Mouse (Mus musculus): ENCODE results near the gene Slc41a3.

The Slc41a3 gene

GRCm38 (mm10) chr6:90683831-90684532, 79.5 kb downstream of the Slc41a3 start:
- DNase-seq = peak; percentile 48 to 50

- no peak for DNase-seq
These were observed 82.3 kb downstream of the Slc41a3 start for GRCm38 (mm10) chr6:90686812-90687211.

- no peak for DNase-seq
These were observed 83.5 kb downstream of the Slc41a3 start for GRCm38 (mm10) chr6:90688003-90688402.

GRCm38 (mm10) chr6:90688742-90689141, 84.2 kb downstream of the Slc41a3 start:
- peak in 1 of 2 experiments; percentile 33 for DNase-seq

GRCm38 (mm10) chr6:90689500-90689899, 85.0 kb downstream of the Slc41a3 start:
- DNase-seq = no peak

- no peak for DNase-seq
These were observed 87.4 kb downstream of the Slc41a3 start for GRCm38 (mm10) chr6:90691935-90692334.

- no peak for DNase-seq
These were observed 87.9 kb downstream of the Slc41a3 start for GRCm38 (mm10) chr6:90692404-90692803.

- no peak for DNase-seq
These were observed 91.2 kb downstream of the Slc41a3 start for GRCm38 (mm10) chr6:90695754-90696153.

Measured in kidney, postnatal 36 days (tissue).